Mouse (Mus musculus): Measurements from ENCODE around the gene Frmd8. TPM values are rescaled to one million over a fixed set of nuclear protein-coding genes. Genes with fewer than 3 reads are reported as not detected.

Gene Frmd8
- polyA plus RNA-seq (2017; shearing (Covaris generic)), result 290 TPM

GRCm38 (mm10) chr19:5874969-5875480 lies at the start of gene Frmd8:
TSS of gene Frmd8 (minus strand) at chr19:5875274.

GRCm38 (mm10) chr19:5924713-5925093 lies 49.6 kb upstream of the Frmd8 start, which contains the start of gene Cdc42ep2:
TSS of gene Cdc42ep2 (minus strand) at chr19:5924816.

GRCm38 (mm10) chr19:5913007-5913719 lies 38.1 kb upstream of the Frmd8 start, which contains the start of gene Dpf2:
TSS of gene Dpf2 (minus strand) at chr19:5913010.

DNA sequence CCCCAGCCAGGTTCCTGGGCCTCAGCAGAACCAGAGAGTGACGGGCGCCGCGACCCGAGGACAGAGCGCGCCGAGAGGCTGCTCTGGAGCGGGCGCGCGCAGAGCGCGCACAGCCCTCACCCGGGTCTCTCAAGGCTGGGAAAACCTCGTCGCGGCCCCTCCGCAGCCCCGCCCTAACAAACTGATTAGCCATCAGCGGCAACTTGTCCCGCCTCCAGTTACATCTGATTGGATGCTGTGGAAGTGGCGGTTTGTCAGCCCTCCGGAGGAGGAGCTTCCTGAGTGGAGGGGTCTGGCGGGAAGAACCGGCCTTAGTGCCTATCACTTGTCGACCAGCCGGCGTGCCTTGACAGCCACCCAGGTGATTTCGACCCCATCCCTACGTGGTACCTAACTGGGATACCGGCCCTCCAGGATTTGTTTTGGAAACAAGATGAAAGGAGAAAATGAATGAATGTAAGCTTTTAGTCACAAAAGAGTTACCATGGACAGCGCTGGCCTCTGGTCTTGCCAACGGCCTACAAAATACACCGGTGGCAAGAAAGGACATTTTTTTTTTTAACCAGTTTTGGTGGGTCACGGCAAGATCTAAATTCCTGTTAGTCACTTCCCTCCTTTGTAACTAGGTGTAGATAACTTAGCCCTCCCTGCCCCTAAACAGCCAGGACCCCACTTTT lies 19.1 kb upstream of the Frmd8 start, which contains the start of gene Tigd3:
TSS of gene Tigd3 (minus strand) at position 148 of the 677 bp plus-strand sequence.

GRCm38 (mm10) chr19:5877618-5878361 lies 2.7 kb upstream of the Frmd8 start, which contains the start of gene Slc25a45:
TSS of gene Slc25a45 (plus strand) at chr19:5877808.

Other genes with a start within 250 kb of the Frmd8 start
- gene Rela, start 237.8 kb downstream of the Frmd8 start, polyA plus RNA-seq (2017; shearing (Covaris generic)), result 180 TPM
- 265 TPM for gene Sipa1, start 211.6 kb downstream of the Frmd8 start, polyA plus RNA-seq (2017; shearing (Covaris generic))
- 69.2 TPM for gene Map3k11, start 186.5 kb downstream of the Frmd8 start, polyA plus RNA-seq (2017; shearing (Covaris generic))
- 55.9 TPM for gene Pcnx3, start 186.4 kb downstream of the Frmd8 start, polyA plus RNA-seq (2017; shearing (Covaris generic))
- 1.5 TPM for gene Kcnk7, start 170.9 kb downstream of the Frmd8 start, polyA plus RNA-seq (2017; shearing (Covaris generic))
- 51.3 TPM for gene Ehbp1l1, start 149.0 kb downstream of the Frmd8 start, polyA plus RNA-seq (2017; shearing (Covaris generic))
- gene Fam89b, start 145.6 kb downstream of the Frmd8 start, polyA plus RNA-seq (2017; shearing (Covaris generic)), result 107 TPM
- gene Ltbp3, start 134.4 kb downstream of the Frmd8 start, polyA plus RNA-seq (2017; shearing (Covaris generic)), result 0.48 TPM
- 66.3 TPM for gene Scyl1, start 103.9 kb downstream of the Frmd8 start, polyA plus RNA-seq (2017; shearing (Covaris generic))
- 41.9 TPM for gene Slc25a45, start 2.5 kb upstream of the Frmd8 start, polyA plus RNA-seq (2017; shearing (Covaris generic))
- gene Tigd3, start 18.9 kb upstream of the Frmd8 start, polyA plus RNA-seq (2017; shearing (Covaris generic)), result 0.36 TPM
- 176 TPM for gene Dpf2, start 37.7 kb upstream of the Frmd8 start, polyA plus RNA-seq (2017; shearing (Covaris generic))
- 0.16 TPM for gene Cdc42ep2, start 49.5 kb upstream of the Frmd8 start, polyA plus RNA-seq (2017; shearing (Covaris generic))
- 46.0 TPM for gene Pola2, start 88.9 kb upstream of the Frmd8 start, polyA plus RNA-seq (2017; shearing (Covaris generic))
- gene Slc22a20, start 110.9 kb upstream of the Frmd8 start, polyA plus RNA-seq (2017; shearing (Covaris generic)), result 0.10 TPM
- gene Capn1, start 140.6 kb upstream of the Frmd8 start, polyA plus RNA-seq (2017; shearing (Covaris generic)), result 76.6 TPM
- 49.6 TPM for gene Syvn1, start 171.3 kb upstream of the Frmd8 start, polyA plus RNA-seq (2017; shearing (Covaris generic))
- 43.3 TPM for gene Mrpl49, start 182.5 kb upstream of the Frmd8 start, polyA plus RNA-seq (2017; shearing (Covaris generic))
- gene Fau, start 182.6 kb upstream of the Frmd8 start, polyA plus RNA-seq (2017; shearing (Covaris generic)), result 794 TPM
- gene Znhit2, start 185.9 kb upstream of the Frmd8 start, polyA plus RNA-seq (2017; shearing (Covaris generic)), result 35.9 TPM
- gene Tm7sf2, start 193.1 kb upstream of the Frmd8 start, polyA plus RNA-seq (2017; shearing (Covaris generic)), result 15.1 TPM
- gene Vps51, start 202.0 kb upstream of the Frmd8 start, polyA plus RNA-seq (2017; shearing (Covaris generic)), result 93.4 TPM
- gene Tmem262, start 204.8 kb upstream of the Frmd8 start, polyA plus RNA-seq (2017; shearing (Covaris generic)), result not detected
- gene Gm28374, start 207.0 kb upstream of the Frmd8 start, polyA plus RNA-seq (2017; shearing (Covaris generic)), result 0.61 TPM
- gene Zfpl1, start 209.7 kb upstream of the Frmd8 start, polyA plus RNA-seq (2017; shearing (Covaris generic)), result 52.7 TPM
- 2.2 TPM for gene Cdca5, start 209.7 kb upstream of the Frmd8 start, polyA plus RNA-seq (2017; shearing (Covaris generic))
- gene AC131692.1, start 219.1 kb upstream of the Frmd8 start, polyA plus RNA-seq (2017; shearing (Covaris generic)), result not detected
- 0.20 TPM for gene Naaladl1, start 230.5 kb upstream of the Frmd8 start, polyA plus RNA-seq (2017; shearing (Covaris generic))
- gene Sac3d1, start 243.4 kb upstream of the Frmd8 start, polyA plus RNA-seq (2017; shearing (Covaris generic)), result 22.7 TPM